Mouse (Mus musculus) forebrain, embryonic 14.5 days (tissue): ENCODE measurements around the gene Ereg. TPM values are rescaled to one million over a fixed set of nuclear protein-coding genes. Genes with fewer than 3 reads are reported as not detected.

Source experiments
- ATAC-seq: fragments of 200-750 bp; cut with Nextera tagmentation; 2 replicates; pipeline ENCODE4 v1.8.0; 2017; ENCODE audit warnings: mild to moderate bottlenecking, moderate library complexity
- DNase-seq: peaks from one replicate; pipeline ENCODE4 v3.0.0-alpha.2; 2015; ENCODE audit warnings: low spot score
- H3K27ac ChIP-seq: fragments of 300-500 bp; sonication (generic); 2 replicates; pipeline ENCODE4 v1.5.1; 2014; ENCODE audit warnings: low read depth, mild to moderate bottlenecking, control low read depth, low read length, moderate library complexity
- H3K27me3 ChIP-seq: fragments of 300-500 bp; sonication (generic); replicated peaks from 2 replicates; pipeline ENCODE4 v1.6.1; 2014; ENCODE audit warnings: low read length, control low read depth, mixed read lengths; ENCODE audit not compliant: control insufficient read depth, insufficient read depth
- H3K36me3 ChIP-seq: fragments of 300-500 bp; sonication (generic); 2 replicates; pipeline ENCODE4 v1.6.1; 2014; ENCODE audit warnings: low read length, control low read depth; ENCODE audit not compliant: control insufficient read depth, insufficient read depth
- H3K4me1 ChIP-seq: fragments of 300-500 bp; sonication (generic); 2 replicates; pipeline ENCODE4 v1.6.1; 2014; ENCODE audit warnings: antibody characterized with exemption, low read length, control low read depth; ENCODE audit not compliant: control insufficient read depth, insufficient read depth
- H3K4me2 ChIP-seq: fragments of 300-500 bp; sonication (generic); 2 replicates; pipeline ENCODE4 v1.6.1; 2014; ENCODE audit warnings: mild to moderate bottlenecking, control low read depth, low read length
- H3K4me3 ChIP-seq: fragments of 300-500 bp; sonication (generic); 2 replicates; pipeline ENCODE4 v1.5.1; 2014; ENCODE audit warnings: low read depth, low read length, control low read depth
- H3K9ac ChIP-seq: fragments of 300-500 bp; sonication (generic); 2 replicates; pipeline ENCODE4 v1.6.1; 2014; ENCODE audit warnings: mild to moderate bottlenecking, low read length, control low read depth, moderate library complexity
- H3K9me3 ChIP-seq: fragments of 300-500 bp; sonication (generic); replicated peaks from 2 replicates; pipeline ENCODE4 v1.6.1; 2016; ENCODE audit warnings: low read length, control low read depth, mixed read lengths; ENCODE audit not compliant: control insufficient read depth
- WGBS: fragments of 180-500 bp; shearing (Covaris S2); extraction: QIAGEN DNeasy Blood & Tissue Kit; methylation state at CpG from one replicate; pipeline ENCODE4 v1.1.7; 2014; 5-methylcytosine and 5-hydroxymethylcytosine counted together
- polyA plus RNA-seq: library from polyadenylated mRNA; unstranded; fragments of >200 nt; fragmentation: Nextera tagmentation; extraction: Ambion mirVana; gene quantifications from 2 replicates; pipeline ENCODE4 v1.2.1, GENCODE M21; 2014

Gene Ereg
- polyA plus RNA-seq, 1 experiment from 2014 or later: not detected

DNA sequence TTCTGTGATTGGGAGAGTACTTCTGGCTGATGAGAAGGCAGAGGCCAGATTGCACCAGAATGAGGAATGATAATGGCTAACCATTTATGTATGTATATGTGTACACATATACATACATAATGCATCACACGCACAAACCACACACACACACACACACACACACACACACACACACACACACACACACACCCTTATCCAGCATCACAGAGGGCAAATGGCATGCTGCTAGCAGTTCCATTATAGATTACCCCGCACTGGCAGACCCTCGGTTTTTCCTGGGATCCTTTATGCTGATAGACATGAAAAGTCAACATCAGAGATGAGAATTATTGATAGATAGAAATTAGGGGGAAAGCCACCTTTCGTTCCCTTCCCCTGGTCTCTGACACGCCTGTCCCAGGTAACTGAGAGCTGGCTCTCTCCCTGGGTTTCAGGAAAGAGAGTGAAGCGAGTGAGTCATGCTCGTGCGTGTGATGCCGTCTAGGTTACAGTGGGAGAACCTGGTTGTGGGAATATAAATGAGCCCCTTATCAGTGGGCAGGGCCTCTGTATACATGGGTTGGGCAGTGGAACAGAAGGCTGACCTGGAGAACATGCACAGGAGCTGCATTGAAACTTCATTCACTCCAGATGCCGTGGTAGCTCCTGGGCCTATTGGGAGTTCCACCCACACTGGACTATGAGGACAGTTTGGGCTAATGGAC is 23.6 kb downstream of the Ereg start:
- H3K4me2 ChIP-seq: no peak overlapping the region
- ATAC-seq (no peak), DNase-seq (no peak)
- no peak overlapping the region for H3K9ac ChIP-seq
- no peak overlapping the region for H3K4me3 ChIP-seq
- H3K9me3 ChIP-seq: no peaks in the 10 kb centered on the region
- no peaks in the 10 kb centered on the region for H3K36me3 ChIP-seq
- H3K4me1 ChIP-seq: no peaks in the 10 kb centered on the region
- WGBS: 91% methylated on average over 10 of the region's 10 CpGs
- H3K27me3 ChIP-seq: no peaks in the 10 kb centered on the region
- no peak overlapping the region for H3K27ac ChIP-seq

DNA sequence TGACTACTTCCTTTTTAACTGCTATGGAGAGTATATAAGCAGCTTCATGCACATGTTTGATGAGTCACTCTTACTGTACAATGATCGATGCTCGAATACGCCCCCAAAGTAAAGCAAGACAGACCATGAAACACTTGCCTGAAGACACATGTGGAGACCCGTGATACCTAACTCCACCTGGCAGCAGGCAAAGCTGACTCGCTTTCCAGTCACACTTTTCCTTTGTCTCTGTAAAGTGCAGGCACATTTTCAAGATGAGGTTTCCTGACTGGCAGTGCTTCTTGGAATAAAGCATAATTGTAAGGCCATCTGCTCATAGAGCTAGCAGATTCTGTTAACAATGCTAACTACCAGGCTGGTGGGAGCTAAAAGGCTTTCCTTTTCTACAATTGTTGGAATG is 27.3 kb downstream of the Ereg start:
- Histone ChIP-seq H3K36me3 (no peaks in the 10 kb centered on the region), H3K27ac (no peak overlapping the region), H3K4me2 (no peak overlapping the region), H3K4me3 (no peak overlapping the region), H3K27me3 (no peaks in the 10 kb centered on the region), H3K9me3 (no peaks in the 10 kb centered on the region), H3K9ac (no peak overlapping the region), H3K4me1 (no peaks in the 10 kb centered on the region)
- WGBS: 90% methylated on average over 5 of the region's 5 CpGs
- peak; percentile 6 for DNase-seq
- ATAC-seq: no peak

DNA sequence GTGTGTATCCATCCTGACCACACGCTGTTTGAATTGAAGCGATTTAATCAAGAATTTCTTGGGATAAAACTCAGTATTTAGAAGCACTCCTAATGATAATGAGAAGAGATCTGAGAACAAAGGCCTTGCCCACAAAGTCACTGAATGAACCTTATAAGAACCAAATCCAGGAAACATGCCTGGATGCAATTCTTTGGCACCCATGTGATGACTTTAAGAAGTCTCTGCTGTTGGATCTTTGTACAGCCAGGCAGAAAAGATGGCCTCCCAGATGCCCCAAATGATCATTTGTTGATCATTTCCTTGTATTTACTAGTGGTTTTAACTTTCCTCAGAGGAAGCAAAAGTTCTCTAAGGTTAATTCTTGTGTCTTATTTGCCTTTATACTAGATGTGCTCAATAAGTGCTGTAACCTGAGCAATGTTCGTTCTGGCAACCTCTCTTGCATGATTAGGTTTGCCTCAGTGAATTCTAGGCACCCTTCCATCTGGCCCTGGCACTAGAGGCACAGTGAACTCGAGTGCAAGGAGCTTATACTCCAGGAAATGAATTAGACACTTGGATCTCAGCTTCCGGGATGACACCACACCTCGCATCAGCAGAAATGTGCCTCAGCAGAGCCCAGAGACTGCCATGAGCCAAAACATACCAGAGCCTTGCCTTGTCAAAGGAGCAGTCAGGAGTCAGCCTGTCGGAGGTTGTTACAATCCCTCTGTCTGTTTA is 29.7 kb downstream of the Ereg start:
- no peak overlapping the region for H3K4me3 ChIP-seq
- peak; percentile 73 for ATAC-seq
- no peak overlapping the region for H3K4me2 ChIP-seq
- no peaks in the 10 kb centered on the region for H3K27me3 ChIP-seq
- H3K36me3 ChIP-seq: no peaks in the 10 kb centered on the region
- WGBS: 52% methylated on average over 7 of the region's 7 CpGs
- no peaks in the 10 kb centered on the region for H3K9me3 ChIP-seq
- H3K4me1 ChIP-seq: no peaks in the 10 kb centered on the region
- H3K9ac ChIP-seq: no peak overlapping the region
- DNase-seq: peak; percentile 76
- H3K27ac ChIP-seq: no peak overlapping the region

DNA sequence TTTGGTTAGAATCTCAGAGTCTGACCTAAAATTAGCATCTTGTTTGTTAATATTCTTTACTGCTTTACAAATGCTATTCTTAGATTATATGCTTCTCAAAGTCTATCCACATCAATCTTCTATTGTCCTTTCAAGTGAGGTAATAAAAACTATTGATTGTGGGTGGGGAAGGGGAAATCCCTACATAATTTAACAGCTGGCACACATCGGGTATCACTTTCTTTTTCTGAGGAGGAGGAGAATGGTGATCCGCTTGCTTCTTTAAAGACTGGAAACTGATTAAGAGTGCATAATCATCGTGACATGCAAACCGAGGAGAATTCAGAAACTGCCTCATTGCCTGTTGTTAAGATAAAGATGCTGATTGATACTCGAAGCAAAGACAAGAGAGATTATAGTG is 31.8 kb downstream of the Ereg start:
- WGBS: 74% methylated on average over 5 of the region's 5 CpGs
- DNase-seq (no peak), ATAC-seq (no peak)
- no peaks in the 10 kb centered on the region for H3K4me1 ChIP-seq
- no peak overlapping the region for H3K4me3 ChIP-seq
- H3K9ac ChIP-seq: no peak overlapping the region
- no peaks in the 10 kb centered on the region for H3K9me3 ChIP-seq
- H3K27ac ChIP-seq: no peak overlapping the region
- no peak overlapping the region for H3K4me2 ChIP-seq
- H3K27me3 ChIP-seq: no peaks in the 10 kb centered on the region
- H3K36me3 ChIP-seq: no peaks in the 10 kb centered on the region

DNA sequence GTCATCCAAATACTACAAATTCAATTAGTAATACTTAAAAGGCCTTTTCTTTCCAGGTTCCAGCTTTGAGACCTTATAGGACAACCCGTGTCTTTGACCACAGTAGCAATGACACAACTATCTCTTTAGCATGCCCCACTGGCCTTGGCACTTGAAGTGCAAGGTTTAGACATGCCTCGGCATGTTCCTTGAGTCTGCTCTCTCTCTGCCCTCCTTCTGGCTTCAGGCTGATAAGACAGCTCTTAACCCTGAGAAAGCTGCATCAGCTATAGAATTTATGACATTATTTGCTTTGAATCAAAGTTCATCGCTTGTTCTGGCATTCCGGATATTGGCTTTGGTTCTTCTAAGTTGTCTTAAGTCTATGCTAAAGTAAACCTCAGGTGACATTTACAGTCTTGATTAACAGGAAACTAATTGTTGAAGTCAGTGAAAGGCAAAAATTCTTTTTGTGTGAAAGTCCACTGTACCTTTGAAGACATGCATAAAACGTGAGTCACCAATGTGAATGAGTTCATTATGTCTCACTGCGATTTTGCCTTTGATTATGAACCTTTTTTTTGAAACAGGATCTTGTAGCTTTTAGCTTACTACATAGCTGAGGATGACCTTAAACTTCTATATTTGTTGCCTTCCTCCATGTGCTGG is 35.7 kb downstream of the Ereg start:
- no peaks in the 10 kb centered on the region for H3K36me3 ChIP-seq
- H3K27me3 ChIP-seq: no peaks in the 10 kb centered on the region
- no peaks in the 10 kb centered on the region for H3K4me1 ChIP-seq
- no peak overlapping the region for H3K4me2 ChIP-seq
- DNase-seq (no peak), ATAC-seq (no peak)
- H3K9ac ChIP-seq: no peak overlapping the region
- H3K4me3 ChIP-seq: no peak overlapping the region
- 92% methylated on average over 6 of the region's 6 CpGs for WGBS
- no peaks in the 10 kb centered on the region for H3K9me3 ChIP-seq
- H3K27ac ChIP-seq: no peak overlapping the region

DNA sequence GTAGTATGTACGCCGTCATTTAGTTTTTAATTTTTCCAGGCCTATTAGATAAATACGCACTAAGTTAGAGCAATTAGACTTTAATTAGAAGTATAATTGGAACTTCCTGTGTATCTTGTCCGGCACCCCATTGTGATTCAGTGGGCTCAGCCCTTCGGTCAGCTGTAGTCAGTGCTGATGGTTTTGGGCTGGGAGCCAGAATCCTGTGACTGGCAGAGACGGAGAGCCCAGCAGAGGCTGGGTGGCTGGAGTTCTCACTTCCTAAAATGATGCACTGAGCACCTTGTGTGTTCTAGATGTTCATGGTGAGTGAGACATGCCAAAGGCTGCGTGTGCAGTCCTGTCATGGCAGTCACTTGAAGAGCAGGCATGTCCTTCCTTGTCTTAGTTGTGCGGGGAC is 36.6 kb downstream of the Ereg start:
- no peak overlapping the region for H3K4me2 ChIP-seq
- no peak; the same call in 1 of the 2 replicates for ATAC-seq
- H3K9me3 ChIP-seq: no peaks in the 10 kb centered on the region
- peak; percentile 44 for DNase-seq
- H3K27me3 ChIP-seq: no peaks in the 10 kb centered on the region
- no peak overlapping the region for H3K9ac ChIP-seq
- 63% methylated on average over 8 of the region's 8 CpGs for WGBS
- no peaks in the 10 kb centered on the region for H3K4me1 ChIP-seq
- no peaks in the 10 kb centered on the region for H3K36me3 ChIP-seq
- no peak overlapping the region for H3K27ac ChIP-seq
- H3K4me3 ChIP-seq: no peak overlapping the region

DNA sequence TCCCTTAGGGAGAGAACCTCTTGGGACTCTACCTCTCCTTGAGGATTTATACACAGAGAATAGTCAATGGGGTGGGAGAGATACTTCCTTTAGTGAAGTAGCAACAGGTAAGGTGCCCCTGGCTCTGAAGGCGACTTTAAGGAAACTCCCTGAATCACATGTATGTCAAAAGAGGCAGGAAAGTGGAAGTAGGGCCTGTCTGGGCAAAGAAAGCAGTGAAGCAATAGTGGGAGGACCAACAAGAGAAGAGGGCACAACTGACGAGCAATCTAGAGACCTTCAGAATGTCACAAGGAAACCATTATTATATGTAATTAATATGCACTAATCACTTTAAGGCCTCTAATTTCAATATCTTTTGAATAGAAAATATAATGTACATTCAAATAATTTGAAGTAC is 39.5 kb downstream of the Ereg start:
- Histone ChIP-seq H3K27ac (no peak overlapping the region), H3K4me1 (no peaks in the 10 kb centered on the region), H3K9me3 (no peaks in the 10 kb centered on the region), H3K4me2 (no peak overlapping the region), H3K36me3 (no peaks in the 10 kb centered on the region), H3K27me3 (no peaks in the 10 kb centered on the region), H3K4me3 (no peak overlapping the region), H3K9ac (no peak overlapping the region)
- ATAC-seq (no peak), DNase-seq (no peak)
- 82% methylated on average over 2 of the region's 2 CpGs for WGBS

DNA sequence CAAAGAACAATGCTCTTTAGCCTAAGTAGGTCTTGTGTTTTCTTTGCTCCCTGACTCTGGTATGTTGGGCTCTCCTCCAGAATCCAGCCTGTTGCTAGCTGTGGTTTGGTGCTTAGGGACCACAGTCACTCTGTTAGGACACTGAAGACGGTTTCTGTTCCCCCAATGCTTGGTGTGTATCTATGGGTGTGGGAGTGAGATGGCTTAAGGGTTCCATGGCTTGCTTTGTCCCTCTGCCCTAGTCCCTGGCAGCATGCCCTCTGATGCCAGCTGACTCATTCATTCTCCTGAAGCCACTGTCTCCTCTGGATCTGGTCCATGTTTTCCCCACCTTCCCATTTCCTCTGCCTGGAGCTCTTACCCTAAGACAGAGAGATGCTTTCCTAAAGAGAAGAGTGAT is 40.2 kb downstream of the Ereg start:
- Histone ChIP-seq H3K9ac (no peak overlapping the region), H3K36me3 (no peaks in the 10 kb centered on the region), H3K27ac (no peak overlapping the region), H3K4me2 (no peak overlapping the region), H3K27me3 (no peaks in the 10 kb centered on the region), H3K4me3 (no peak overlapping the region), H3K4me1 (no peaks in the 10 kb centered on the region), H3K9me3 (no peaks in the 10 kb centered on the region)
- ATAC-seq (no peak), DNase-seq (no peak)
- WGBS: 90% methylated on average over 1 of the region's 1 CpGs

DNA sequence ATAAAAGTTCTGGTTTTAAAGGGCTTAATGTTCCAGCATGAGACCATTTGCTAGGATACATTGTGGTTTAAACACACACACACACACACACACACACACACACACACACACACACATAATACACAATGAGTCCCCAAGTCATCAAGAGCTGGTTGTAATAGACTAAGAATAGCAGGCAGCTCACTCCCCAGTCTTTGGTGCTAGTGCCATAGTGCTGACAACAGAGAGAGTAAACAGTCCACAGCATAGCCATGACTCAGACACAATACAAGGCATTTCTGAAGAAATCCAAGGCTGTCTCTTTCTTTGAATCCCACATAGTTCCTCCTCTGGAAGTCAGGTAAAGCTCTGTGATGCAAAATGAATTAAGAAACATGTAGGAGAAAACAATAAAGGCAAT is 44.2 kb downstream of the Ereg start:
- H3K4me2 ChIP-seq: no peak overlapping the region
- no peaks in the 10 kb centered on the region for H3K36me3 ChIP-seq
- no peak for ATAC-seq
- no peak overlapping the region for H3K27ac ChIP-seq
- DNase-seq: no peak
- H3K27me3 ChIP-seq: no peaks in the 10 kb centered on the region
- H3K9ac ChIP-seq: no peak overlapping the region
- H3K9me3 ChIP-seq: no peaks in the 10 kb centered on the region
- H3K4me1 ChIP-seq: no peaks in the 10 kb centered on the region
- H3K4me3 ChIP-seq: no peak overlapping the region
